Mouse (Mus musculus) midbrain, embryonic 12.5 days (tissue): ENCODE measurements at regions not wholly inside any gene's neighbourhood (a gene's known extent, or its start where the extent isn't known, plus 50 kb on each side); places are given as distances from the start of the nearest gene placed in this dataset.

Experiments
- ATAC-seq: fragments of 200-750 bp; cut with Nextera tagmentation; 2 replicates; pipeline ENCODE4 v1.8.0; 2017; ENCODE audit warnings: low read depth, moderate TSS enrichment, moderate library complexity; ENCODE audit not compliant: low FRiP score
- H3K27ac ChIP-seq: fragments of 300-500 bp; sonication (generic); replicated peaks from 2 replicates; pipeline ENCODE4 v1.5.1; 2016; ENCODE audit warnings: mild to moderate bottlenecking
- H3K27me3 ChIP-seq: fragments of 300-500 bp; sonication (generic); 2 replicates; pipeline ENCODE4 v1.6.1; 2016; ENCODE audit warnings: mild to moderate bottlenecking
- H3K36me3 ChIP-seq: fragments of 300-500 bp; sonication (generic); 2 replicates; pipeline ENCODE4 v1.6.1; 2016
- H3K4me1 ChIP-seq: fragments of 300-500 bp; sonication (generic); 2 replicates; pipeline ENCODE4 v1.6.1; 2016
- H3K4me2 ChIP-seq: fragments of 300-500 bp; sonication (generic); replicated peaks from 2 replicates; pipeline ENCODE4 v1.6.1; 2016; ENCODE audit warnings: mild to moderate bottlenecking, moderate library complexity
- H3K4me3 ChIP-seq: fragments of 300-500 bp; sonication (generic); 2 replicates; pipeline ENCODE4 v1.5.1; 2016; ENCODE audit warnings: mild to moderate bottlenecking
- H3K9ac ChIP-seq: fragments of 300-500 bp; sonication (generic); replicated peaks from 2 replicates; pipeline ENCODE4 v1.6.1; 2016; ENCODE audit warnings: mild to moderate bottlenecking, moderate library complexity
- H3K9me3 ChIP-seq: fragments of 300-500 bp; sonication (generic); 2 replicates; pipeline ENCODE4 v1.6.1; 2016; ENCODE audit warnings: mild to moderate bottlenecking
- WGBS: fragments of 180-500 bp; shearing (Covaris S2); methylation state at CpG from one replicate; pipeline ENCODE4 v1.1.7; 2016; 5-methylcytosine and 5-hydroxymethylcytosine counted together

- WGBS = 89% methylated on average over 4 of the region's 4 CpGs
- Histone ChIP-seq H3K27ac (no peak overlapping the region), H3K36me3 (no peaks in the 10 kb centered on the region), H3K4me1 (no peaks in the 10 kb centered on the region), H3K4me3 (no peak overlapping the region), H3K4me2 (no peak overlapping the region), H3K9me3 (no peaks in the 10 kb centered on the region), H3K27me3 (no peaks in the 10 kb centered on the region), H3K9ac (no peak overlapping the region)
- no peak for ATAC-seq
Measured at GRCm38 (mm10) chr19:59831304-59831703, 112.2 kb downstream of the Rab11fip2 start.

- no peaks in the 10 kb centered on the region for H3K36me3 ChIP-seq
- no peak for ATAC-seq
- H3K27ac ChIP-seq = no peak overlapping the region
- no peaks in the 10 kb centered on the region for H3K27me3 ChIP-seq
- no peak overlapping the region for H3K4me2 ChIP-seq
- no peaks in the 10 kb centered on the region for H3K4me1 ChIP-seq
- no peaks in the 10 kb centered on the region for H3K9me3 ChIP-seq
- H3K4me3 ChIP-seq = no peak overlapping the region
- H3K9ac ChIP-seq = no peak overlapping the region
- 75% methylated on average over 4 of the region's 4 CpGs for WGBS
Measured at GRCm38 (mm10) chr19:59837138-59837537, 106.3 kb downstream of the Rab11fip2 start.

GRCm38 (mm10) chr19:59837628-59838027 lies 105.8 kb downstream of the Rab11fip2 start:
- Histone ChIP-seq H3K4me1 (no peaks in the 10 kb centered on the region), H3K4me3 (no peak overlapping the region), H3K36me3 (no peaks in the 10 kb centered on the region), H3K4me2 (no peak overlapping the region), H3K27me3 (no peaks in the 10 kb centered on the region), H3K9me3 (no peaks in the 10 kb centered on the region), H3K9ac (no peak overlapping the region), H3K27ac (no peak overlapping the region)
- 66% methylated on average over 6 of the region's 6 CpGs for WGBS
- no peak for ATAC-seq

- no peak overlapping the region for H3K4me3 ChIP-seq
- H3K27me3 ChIP-seq = no peaks in the 10 kb centered on the region
- H3K27ac ChIP-seq = no peak overlapping the region
- no peaks in the 10 kb centered on the region for H3K9me3 ChIP-seq
- H3K4me1 ChIP-seq = peaks cover 6% of the 10 kb centered on the region; the same call in 1 of the 2 replicates
- no peak overlapping the region for H3K9ac ChIP-seq
- WGBS = 87% methylated on average over 3 of the region's 3 CpGs
- no peaks in the 10 kb centered on the region for H3K36me3 ChIP-seq
- H3K4me2 ChIP-seq = no peak overlapping the region
- ATAC-seq = no peak
Measured at GRCm38 (mm10) chr19:59844270-59844669, 99.2 kb downstream of the Rab11fip2 start.

- Histone ChIP-seq H3K4me3 (no peak overlapping the region), H3K4me2 (no peak overlapping the region), H3K9me3 (no peaks in the 10 kb centered on the region), H3K27ac (no peak overlapping the region), H3K36me3 (no peaks in the 10 kb centered on the region), H3K4me1 (peaks cover 10% of the 10 kb centered on the region; the same call in 1 of the 2 replicates), H3K27me3 (no peaks in the 10 kb centered on the region), H3K9ac (no peak overlapping the region)
- no peak for ATAC-seq
- 84% methylated on average over 1 of the region's 1 CpGs for WGBS
Measured at GRCm38 (mm10) chr19:59846807-59847206, 96.6 kb downstream of the Rab11fip2 start.

GRCm38 (mm10) chr19:59850696-59851095 lies 92.8 kb downstream of the Rab11fip2 start:
- Histone ChIP-seq H3K4me3 (no peak overlapping the region), H3K9me3 (no peaks in the 10 kb centered on the region), H3K4me1 (peaks cover 10% of the 10 kb centered on the region; the same call in 1 of the 2 replicates), H3K4me2 (no peak overlapping the region), H3K27ac (no peak overlapping the region), H3K36me3 (no peaks in the 10 kb centered on the region), H3K27me3 (no peaks in the 10 kb centered on the region), H3K9ac (no peak overlapping the region)
- no peak for ATAC-seq
- 70% methylated on average over 5 of the region's 5 CpGs for WGBS

GRCm38 (mm10) chr19:59852011-59852738 lies 91.3 kb downstream of the Rab11fip2 start:
- Histone ChIP-seq H3K4me3 (no peak overlapping the region), H3K36me3 (no peaks in the 10 kb centered on the region), H3K9me3 (no peaks in the 10 kb centered on the region), H3K4me2 (no peak overlapping the region), H3K9ac (no peak overlapping the region), H3K4me1 (peaks cover 10% of the 10 kb centered on the region; the same call in 1 of the 2 replicates), H3K27me3 (no peaks in the 10 kb centered on the region), H3K27ac (no peak overlapping the region)
- ATAC-seq = no peak
- 60% methylated on average over 1 of the region's 1 CpGs for WGBS
